Mouse (Mus musculus): Measurements from ENCODE around the gene Cacul1. TPM values are rescaled to one million over a fixed set of nuclear protein-coding genes. Genes with fewer than 3 reads are reported as not detected.
"Not testable (repeated sequence)": the region's sequence is repeated elsewhere in the genome, so short reads cannot be mapped to it uniquely, and the experiment has no call there.

Cacul1 gene
- 24.7 and 24.9 TPM in 2 replicates for polyA plus RNA-seq (2015; fragmentation: Nextera tagmentation; extraction: Ambion mirVana)

DNA sequence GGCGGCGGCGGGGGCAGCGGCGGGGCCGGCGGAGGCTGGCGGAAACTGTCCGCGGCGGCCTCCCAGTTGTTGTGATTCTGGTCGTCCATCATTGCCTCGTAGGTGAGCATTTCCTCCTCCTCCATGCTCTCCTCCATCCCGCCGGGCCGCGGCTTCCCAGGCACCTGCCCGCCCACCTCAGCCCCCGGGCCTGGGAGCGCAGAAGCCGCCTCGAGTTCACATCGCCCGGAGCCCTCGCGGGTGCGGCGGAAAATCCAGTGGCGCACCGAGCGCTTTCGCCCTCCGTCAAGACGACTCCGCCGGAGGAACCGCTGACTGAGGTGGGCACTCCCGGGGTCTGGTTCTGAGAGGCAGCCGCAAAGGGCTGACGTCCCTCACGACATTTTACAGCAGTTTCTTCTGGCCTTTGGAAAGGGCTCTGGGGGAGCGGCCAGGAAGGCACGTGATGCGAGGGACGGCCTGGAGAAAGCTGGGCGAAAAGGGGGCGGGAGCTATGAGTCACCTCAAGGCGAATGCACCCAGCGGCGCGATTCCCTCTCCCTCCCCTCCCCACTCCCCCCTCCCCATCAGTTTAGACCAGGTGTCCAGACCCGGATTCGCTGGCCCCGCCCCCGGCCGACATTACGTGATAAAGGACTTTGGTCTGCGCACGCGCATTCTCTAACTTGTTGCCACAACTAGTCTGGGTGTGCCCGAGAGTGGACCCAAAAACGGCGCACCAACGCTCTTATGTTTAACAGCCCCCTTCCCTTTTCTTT lies at the start of gene Cacul1:
Gene Cacul1, minus strand, starts transcription at position 444 of the 758 bp plus-strand sequence.
- peak within 1 kb of the TSS; percentile 86 for H3K4me3 ChIP-seq (replicated peaks)
- WGBS = under 1% methylated on average over 61 of the region's 64 CpGs
- peak; percentile 98 for ATAC-seq (replicated peaks; ENCODE audit: low FRiP score)

DNA sequence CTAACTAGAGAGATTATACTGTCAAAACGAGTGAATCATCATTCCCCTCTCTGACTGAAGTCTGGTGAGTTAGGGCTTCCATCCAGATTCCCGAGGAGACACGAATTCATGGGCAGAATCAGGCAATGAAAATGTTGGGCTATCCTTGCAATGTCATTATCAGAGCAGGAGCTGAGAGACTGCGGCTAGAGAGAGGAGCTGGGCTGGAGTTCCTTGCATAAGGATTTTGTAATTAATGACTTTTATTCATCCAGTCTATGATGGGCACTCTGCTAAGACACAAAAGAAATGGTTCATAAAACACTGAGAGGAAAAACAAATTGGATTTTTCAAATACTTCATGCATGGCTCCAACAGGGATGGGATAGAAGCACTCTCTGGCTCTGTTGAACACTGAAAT lies 38.6 kb upstream of the Cacul1 start:
- 64% methylated on average over 4 of the region's 4 CpGs for WGBS
- ATAC-seq (replicated peaks; ENCODE audit: low FRiP score) = no peak

More for the DNA sequence above, at the start of gene Cacul1:
- Histone ChIP-seq H3K4me2 (peak within 1 kb of the TSS; percentile 72), H3K4me1 (peaks cover 22% of the 10 kb centered on the region), H3K36me3 (no peaks in the 10 kb centered on the region), H3K27ac (peak within 1 kb of the TSS; percentile 93), H3K27me3 (no peaks in the 10 kb centered on the region), H3K9ac (peak within 1 kb of the TSS; percentile 88), H3K9me3 (replicated peaks) (no peaks in the 10 kb centered on the region)

DNA sequence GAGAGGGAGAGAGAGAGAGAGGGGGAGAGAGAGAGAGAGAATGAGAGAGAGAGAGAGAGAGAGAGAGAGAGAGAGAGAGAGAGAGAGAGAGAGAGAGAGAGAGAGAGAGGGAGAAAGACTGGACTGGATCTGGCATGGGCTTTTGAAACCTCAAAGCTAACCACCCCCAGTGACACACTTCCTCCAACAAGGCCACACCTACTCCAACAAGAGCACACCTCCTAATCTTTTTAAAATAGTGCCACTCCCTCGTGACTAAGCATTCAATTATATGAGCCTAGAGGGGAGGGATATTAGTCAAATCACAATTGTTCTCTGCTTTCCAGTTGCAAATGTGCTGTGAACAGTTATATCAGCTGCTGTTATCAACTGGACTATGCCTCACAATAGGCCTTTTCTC lies 36.2 kb upstream of the Cacul1 start:
- no peak overlapping the region for H3K4me3 ChIP-seq (replicated peaks)
- ATAC-seq (replicated peaks; ENCODE audit: low FRiP score) = no peak

More for the DNA sequence above, 38.6 kb upstream of the Cacul1 start:
- no peak overlapping the region for H3K4me3 ChIP-seq (replicated peaks)
- H3K27me3 ChIP-seq = no peaks in the 10 kb centered on the region
- H3K36me3 ChIP-seq = no peaks in the 10 kb centered on the region
- no peaks in the 10 kb centered on the region for H3K9me3 ChIP-seq (replicated peaks)
- H3K4me1 ChIP-seq = no peaks in the 10 kb centered on the region
- no peak overlapping the region for H3K27ac ChIP-seq
- no peak overlapping the region for H3K9ac ChIP-seq
- no peak overlapping the region for H3K4me2 ChIP-seq

DNA sequence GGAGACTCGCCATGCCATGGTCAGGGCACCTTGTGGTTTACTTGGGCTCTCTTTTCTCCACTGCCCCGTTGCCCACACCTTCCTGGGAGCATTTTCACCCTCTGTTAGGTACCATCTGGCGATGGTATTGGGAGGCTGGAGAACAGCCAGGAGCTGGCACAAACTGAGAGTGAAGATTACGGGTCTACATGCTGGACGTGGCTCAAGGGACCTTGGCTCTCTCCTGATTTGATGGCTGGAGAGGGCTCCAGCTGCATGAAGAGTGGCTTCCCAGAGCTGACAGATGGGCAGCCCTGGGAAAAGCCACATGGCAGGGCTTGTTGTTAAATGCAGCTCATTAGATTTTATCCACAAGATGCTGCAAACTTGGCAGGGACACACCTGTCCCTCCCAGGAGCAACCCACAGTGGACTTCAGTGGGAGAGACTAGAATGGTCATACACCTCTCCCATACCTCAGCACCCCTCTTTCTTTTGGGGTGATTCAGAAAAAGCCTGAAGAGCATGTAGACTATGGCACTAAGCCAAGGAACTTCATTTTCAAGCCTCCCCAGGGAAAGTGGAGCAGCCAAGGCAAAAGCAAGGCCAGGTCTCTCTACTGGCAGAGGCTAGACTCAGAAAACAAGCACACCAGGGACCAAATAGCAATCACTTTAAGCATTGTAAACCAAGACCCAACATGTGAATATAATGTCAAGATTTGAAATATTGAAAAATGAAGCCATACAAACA lies 34.8 kb upstream of the Cacul1 start:
- 76% methylated on average over 5 of the region's 5 CpGs for WGBS
- H3K4me3 ChIP-seq (replicated peaks) = no peak overlapping the region
- H3K9me3 ChIP-seq (replicated peaks) = no peaks in the 10 kb centered on the region
- no peak for ATAC-seq (replicated peaks; ENCODE audit: low FRiP score)
- H3K4me2 ChIP-seq = no peak overlapping the region
- no peak overlapping the region for H3K9ac ChIP-seq
- H3K27ac ChIP-seq = no peak overlapping the region
- H3K4me1 ChIP-seq = no peaks in the 10 kb centered on the region
- H3K27me3 ChIP-seq = no peaks in the 10 kb centered on the region
- H3K36me3 ChIP-seq = no peaks in the 10 kb centered on the region

More for the DNA sequence above, 36.2 kb upstream of the Cacul1 start:
- no peaks in the 10 kb centered on the region for H3K9me3 ChIP-seq (replicated peaks)
- H3K27ac ChIP-seq = no peak overlapping the region
- no peaks in the 10 kb centered on the region for H3K27me3 ChIP-seq
- no peak overlapping the region for H3K4me2 ChIP-seq
- no peaks in the 10 kb centered on the region for H3K4me1 ChIP-seq
- H3K36me3 ChIP-seq = no peaks in the 10 kb centered on the region
- H3K9ac ChIP-seq = no peak overlapping the region
- WGBS = 28% methylated on average over 1 of the region's 1 CpGs

GRCm38 (mm10) chr19:60611525-60612215 lies 30.8 kb upstream of the Cacul1 start:
- Histone ChIP-seq H3K4me3 (replicated peaks) (no peak overlapping the region), H3K27me3 (no peaks in the 10 kb centered on the region), H3K36me3 (no peaks in the 10 kb centered on the region), H3K9ac (no peak overlapping the region), H3K4me2 (no peak overlapping the region), H3K27ac (no peak overlapping the region), H3K4me1 (no peaks in the 10 kb centered on the region), H3K9me3 (replicated peaks) (no peaks in the 10 kb centered on the region)
- WGBS = 47% methylated on average over 12 of the region's 12 CpGs
- ATAC-seq (replicated peaks; ENCODE audit: low FRiP score) = no peak

DNA sequence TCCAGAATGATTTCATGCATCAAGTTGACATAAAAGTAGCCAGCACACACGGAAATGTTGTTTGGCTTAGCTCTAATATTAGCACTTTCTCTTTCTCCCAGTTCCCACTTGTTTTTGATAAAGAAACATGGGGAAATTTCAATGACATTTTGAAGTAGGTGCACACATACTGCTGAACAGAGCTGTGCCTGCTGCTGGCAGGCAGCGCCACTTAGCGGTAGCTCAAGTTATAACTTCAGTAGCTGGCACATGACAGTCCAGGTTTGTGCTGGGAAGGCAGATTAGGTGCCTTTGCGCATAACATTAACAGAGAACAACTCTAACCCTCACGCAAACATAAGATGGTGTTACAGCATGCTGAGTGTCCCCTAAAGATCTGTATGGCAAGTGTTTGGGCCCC lies 27.9 kb upstream of the Cacul1 start:
- H3K27ac ChIP-seq = no peak overlapping the region
- H3K9me3 ChIP-seq (replicated peaks) = no peaks in the 10 kb centered on the region
- WGBS = 32% methylated on average over 5 of the region's 5 CpGs
- H3K4me1 ChIP-seq = no peaks in the 10 kb centered on the region
- H3K4me2 ChIP-seq = no peak overlapping the region
- no peaks in the 10 kb centered on the region for H3K36me3 ChIP-seq
- H3K27me3 ChIP-seq = no peaks in the 10 kb centered on the region
- H3K9ac ChIP-seq = no peak overlapping the region
- H3K4me3 ChIP-seq (replicated peaks) = no peak overlapping the region
- ATAC-seq (replicated peaks; ENCODE audit: low FRiP score) = no peak

- no peak overlapping the region for H3K27ac ChIP-seq
- no peak for ATAC-seq (replicated peaks; ENCODE audit: low FRiP score)
- H3K9ac ChIP-seq = no peak overlapping the region
- no peaks in the 10 kb centered on the region for H3K4me1 ChIP-seq
- no peaks in the 10 kb centered on the region for H3K27me3 ChIP-seq
- H3K36me3 ChIP-seq = no peaks in the 10 kb centered on the region
- H3K4me2 ChIP-seq = no peak overlapping the region
- WGBS = 81% methylated on average over 3 of the region's 3 CpGs
- H3K4me3 ChIP-seq (replicated peaks) = no peak overlapping the region
- no peaks in the 10 kb centered on the region for H3K9me3 ChIP-seq (replicated peaks)
These were observed 22.8 kb upstream of the Cacul1 start for GRCm38 (mm10) chr19:60603586-60603985.

GRCm38 (mm10) chr19:60602066-60602465 lies 21.2 kb upstream of the Cacul1 start:
- not testable (repeated sequence) for H3K4me1 ChIP-seq; H3K36me3 ChIP-seq; H3K4me2 ChIP-seq; H3K9ac ChIP-seq; ATAC-seq (replicated peaks; ENCODE audit: low FRiP score); H3K4me3 ChIP-seq (replicated peaks); H3K9me3 ChIP-seq (replicated peaks); H3K27ac ChIP-seq; H3K27me3 ChIP-seq
- 85% methylated on average over 1 of the region's 1 CpGs for WGBS

- Histone ChIP-seq H3K27me3 (no peaks in the 10 kb centered on the region), H3K27ac (no peak overlapping the region), H3K9me3 (replicated peaks) (no peaks in the 10 kb centered on the region), H3K4me3 (replicated peaks) (no peak overlapping the region), H3K9ac (no peak overlapping the region), H3K4me1 (no peaks in the 10 kb centered on the region), H3K4me2 (no peak overlapping the region), H3K36me3 (no peaks in the 10 kb centered on the region)
- no peak for ATAC-seq (replicated peaks; ENCODE audit: low FRiP score)
- 87% methylated on average over 8 of the region's 8 CpGs for WGBS
These were observed 17.3 kb upstream of the Cacul1 start for GRCm38 (mm10) chr19:60598025-60598697.

GRCm38 (mm10) chr19:60589646-60590045 lies 8.8 kb upstream of the Cacul1 start:
- Histone ChIP-seq H3K4me2 (no peak overlapping the region), H3K27me3 (no peaks in the 10 kb centered on the region), H3K27ac (no peak overlapping the region), H3K9ac (no peak overlapping the region), H3K9me3 (replicated peaks) (no peaks in the 10 kb centered on the region), H3K36me3 (no peaks in the 10 kb centered on the region), H3K4me1 (no peaks in the 10 kb centered on the region), H3K4me3 (replicated peaks) (no peak overlapping the region)
- ATAC-seq (replicated peaks; ENCODE audit: low FRiP score) = no peak
- WGBS = 92% methylated on average over 2 of the region's 2 CpGs

DNA sequence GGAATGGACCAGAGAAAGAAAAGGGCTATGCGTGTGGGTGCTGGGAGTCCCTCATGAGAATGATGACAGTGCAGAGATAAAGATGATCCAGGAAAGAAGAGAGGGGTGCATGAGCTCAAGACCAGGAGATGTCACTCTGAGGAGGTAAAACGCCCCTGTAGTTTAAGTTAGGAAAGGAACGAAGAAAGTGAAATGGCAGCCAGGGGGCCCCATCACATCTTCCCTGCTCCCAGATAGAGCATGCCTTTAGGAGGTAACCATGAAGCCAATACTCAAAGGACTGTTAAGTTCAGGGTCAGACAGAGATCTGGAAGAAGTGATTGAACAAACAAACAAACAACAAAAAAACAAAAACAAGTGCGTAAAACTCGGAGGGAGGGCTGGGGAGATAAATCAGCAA lies 5.8 kb upstream of the Cacul1 start:
- Histone ChIP-seq H3K4me3 (replicated peaks) (no peak overlapping the region), H3K4me2 (no peak overlapping the region), H3K36me3 (no peaks in the 10 kb centered on the region), H3K9me3 (replicated peaks) (no peaks in the 10 kb centered on the region), H3K27ac (no peak overlapping the region), H3K4me1 (peaks cover 3% of the 10 kb centered on the region; the same call in 1 of the 2 replicates), H3K9ac (no peak overlapping the region), H3K27me3 (no peaks in the 10 kb centered on the region)
- ATAC-seq (replicated peaks; ENCODE audit: low FRiP score) = no peak
- 74% methylated on average over 5 of the region's 5 CpGs for WGBS
